Mouse (Mus musculus) forebrain, embryonic 14.5 days (tissue): ENCODE results near the gene Gpx4. TPM values are rescaled to one million over a fixed set of nuclear protein-coding genes. Genes with fewer than 3 reads are reported as not detected.
"Not testable (repeated sequence)": the region's sequence is repeated elsewhere in the genome, so short reads cannot be mapped to it uniquely, and the experiment has no call there.

Experiments
- ATAC-seq: fragments of 200-750 bp; cut with Nextera tagmentation; 2 replicates; pipeline ENCODE4 v1.8.0; 2017; ENCODE audit warnings: mild to moderate bottlenecking, moderate library complexity
- DNase-seq: peaks from one replicate; pipeline ENCODE4 v3.0.0-alpha.2; 2015; ENCODE audit warnings: low spot score
- H3K27ac ChIP-seq: fragments of 300-500 bp; sonication (generic); 2 replicates; pipeline ENCODE4 v1.5.1; 2014; ENCODE audit warnings: low read depth, mild to moderate bottlenecking, control low read depth, low read length, moderate library complexity
- H3K27me3 ChIP-seq: fragments of 300-500 bp; sonication (generic); replicated peaks from 2 replicates; pipeline ENCODE4 v1.6.1; 2014; ENCODE audit warnings: low read length, control low read depth, mixed read lengths; ENCODE audit not compliant: control insufficient read depth, insufficient read depth
- H3K36me3 ChIP-seq: fragments of 300-500 bp; sonication (generic); 2 replicates; pipeline ENCODE4 v1.6.1; 2014; ENCODE audit warnings: low read length, control low read depth; ENCODE audit not compliant: control insufficient read depth, insufficient read depth
- H3K4me1 ChIP-seq: fragments of 300-500 bp; sonication (generic); 2 replicates; pipeline ENCODE4 v1.6.1; 2014; ENCODE audit warnings: antibody characterized with exemption, low read length, control low read depth; ENCODE audit not compliant: control insufficient read depth, insufficient read depth
- H3K4me2 ChIP-seq: fragments of 300-500 bp; sonication (generic); 2 replicates; pipeline ENCODE4 v1.6.1; 2014; ENCODE audit warnings: mild to moderate bottlenecking, control low read depth, low read length
- H3K4me3 ChIP-seq: fragments of 300-500 bp; sonication (generic); 2 replicates; pipeline ENCODE4 v1.5.1; 2014; ENCODE audit warnings: low read depth, low read length, control low read depth
- H3K9ac ChIP-seq: fragments of 300-500 bp; sonication (generic); 2 replicates; pipeline ENCODE4 v1.6.1; 2014; ENCODE audit warnings: mild to moderate bottlenecking, low read length, control low read depth, moderate library complexity
- H3K9me3 ChIP-seq: fragments of 300-500 bp; sonication (generic); replicated peaks from 2 replicates; pipeline ENCODE4 v1.6.1; 2016; ENCODE audit warnings: low read length, control low read depth, mixed read lengths; ENCODE audit not compliant: control insufficient read depth
- WGBS: fragments of 180-500 bp; shearing (Covaris S2); extraction: QIAGEN DNeasy Blood & Tissue Kit; methylation state at CpG from one replicate; pipeline ENCODE4 v1.1.7; 2014; 5-methylcytosine and 5-hydroxymethylcytosine counted together
- polyA plus RNA-seq: library from polyadenylated mRNA; unstranded; fragments of >200 nt; fragmentation: Nextera tagmentation; extraction: Ambion mirVana; gene quantifications from 2 replicates; pipeline ENCODE4 v1.2.1, GENCODE M21; 2014

Gpx4 gene
- polyA plus RNA-seq, 1 experiment from 2014 or later, result 632 TPM

- Histone ChIP-seq H3K9ac (no peak overlapping the region), H3K9me3 (no peaks in the 10 kb centered on the region), H3K4me3 (no peak overlapping the region), H3K4me2 (no peak overlapping the region), H3K4me1 (peaks cover 16% of the 10 kb centered on the region), H3K36me3 (no peaks in the 10 kb centered on the region), H3K27ac (no peak overlapping the region), H3K27me3 (no peaks in the 10 kb centered on the region)
- 18% methylated on average over 6 of the region's 6 CpGs for WGBS
- DNase-seq (no peak), ATAC-seq (no peak)
Measured at GRCm38 (mm10) chr10:80050244-80050643, 3.3 kb downstream of the Gpx4 start.

GRCm38 (mm10) chr10:80050885-80051617 is 4.1 kb downstream of the Gpx4 start:
- Histone ChIP-seq H3K36me3 (peaks cover 6% of the 10 kb centered on the region; the same call in 1 of the 2 replicates), H3K9ac (no peak overlapping the region), H3K27me3 (no peaks in the 10 kb centered on the region), H3K9me3 (no peaks in the 10 kb centered on the region), H3K4me3 (no peak overlapping the region), H3K4me2 (no peak overlapping the region), H3K27ac (0 out of 2 replicates have a peak overlapping the region, but pooled peaks have one; percentile 27), H3K4me1 (peaks cover 18% of the 10 kb centered on the region)
- no peak for DNase-seq
- 16% methylated on average over 15 of the region's 15 CpGs for WGBS
- no peak for ATAC-seq

GRCm38 (mm10) chr10:80051618-80052373 is 4.8 kb downstream of the Gpx4 start:
- H3K4me1 ChIP-seq, result peaks cover 18% of the 10 kb centered on the region
- no peaks in the 10 kb centered on the region for H3K9me3 ChIP-seq
- no peak overlapping the region for H3K4me2 ChIP-seq
- no peak overlapping the region for H3K9ac ChIP-seq
- H3K27ac ChIP-seq, result 0 out of 2 replicates have a peak overlapping the region, but pooled peaks have one; percentile 27
- ATAC-seq (no peak), DNase-seq (no peak)
- H3K36me3 ChIP-seq, result peaks cover 13% of the 10 kb centered on the region
- H3K4me3 ChIP-seq, result no peak overlapping the region
- WGBS, result 28% methylated on average over 14 of the region's 14 CpGs
- H3K27me3 ChIP-seq, result no peaks in the 10 kb centered on the region

- Histone ChIP-seq H3K9ac (no peak overlapping the region), H3K27me3 (no peaks in the 10 kb centered on the region), H3K9me3 (no peaks in the 10 kb centered on the region), H3K27ac (no peak overlapping the region), H3K4me3 (no peak overlapping the region), H3K4me1 (peaks cover 18% of the 10 kb centered on the region), H3K4me2 (no peak overlapping the region), H3K36me3 (peaks cover 19% of the 10 kb centered on the region)
- WGBS, result 86% methylated on average over 5 of the region's 5 CpGs
- no peak for ATAC-seq
- no peak for DNase-seq
Measured at GRCm38 (mm10) chr10:80052374-80052764, 5.4 kb downstream of the Gpx4 start.

- DNase-seq (peak; percentile 100), ATAC-seq (peak; percentile 98)
- Histone ChIP-seq H3K27ac (peak overlapping the region; percentile 92), H3K9me3 (no peaks in the 10 kb centered on the region), H3K4me2 (peak overlapping the region; percentile 72), H3K9ac (peak overlapping the region; percentile 90), H3K27me3 (no peaks in the 10 kb centered on the region), H3K36me3 (peaks cover 29% of the 10 kb centered on the region), H3K4me3 (peak overlapping the region; percentile 72), H3K4me1 (peaks cover 14% of the 10 kb centered on the region)
- under 1% methylated on average over 47 of the region's 47 CpGs for WGBS
Measured at GRCm38 (mm10) chr10:80053259-80053780, 6.4 kb downstream of the Gpx4 start.

- H3K27me3 ChIP-seq, result no peaks in the 10 kb centered on the region
- peaks cover 9% of the 10 kb centered on the region for H3K4me1 ChIP-seq
- ATAC-seq (peak; percentile 38), DNase-seq (peak; percentile 66)
- H3K9me3 ChIP-seq, result no peaks in the 10 kb centered on the region
- 1% methylated on average over 77 of the region's 77 CpGs for WGBS
- peak overlapping the region; percentile 92 for H3K27ac ChIP-seq
- H3K4me3 ChIP-seq, result peak overlapping the region; percentile 72
- H3K36me3 ChIP-seq, result peaks cover 29% of the 10 kb centered on the region
- H3K4me2 ChIP-seq, result peak overlapping the region; percentile 72
- H3K9ac ChIP-seq, result peak overlapping the region; percentile 90
Measured at GRCm38 (mm10) chr10:80053831-80054815, 7.2 kb downstream of the Gpx4 start.

- not testable (repeated sequence) for H3K27ac ChIP-seq, DNase-seq, ATAC-seq, H3K27me3 ChIP-seq, H3K9me3 ChIP-seq, H3K4me1 ChIP-seq
- H3K36me3 ChIP-seq, result peaks cover 37% of the 10 kb centered on the region
- peak overlapping the region; percentile 90 for H3K9ac ChIP-seq
- WGBS, result 26% methylated on average over 3 of the region's 3 CpGs
- H3K4me3 ChIP-seq, result peak overlapping the region; percentile 72
- H3K4me2 ChIP-seq, result peak overlapping the region; percentile 72
Measured at GRCm38 (mm10) chr10:80054911-80055310, 7.9 kb downstream of the Gpx4 start.

- H3K27me3 ChIP-seq, result no peaks in the 10 kb centered on the region
- H3K4me1 ChIP-seq, result peaks cover 9% of the 10 kb centered on the region
- peaks cover 41% of the 10 kb centered on the region for H3K36me3 ChIP-seq
- H3K9me3 ChIP-seq, result no peaks in the 10 kb centered on the region
- no peak for ATAC-seq
- no peak overlapping the region for H3K4me3 ChIP-seq
- no peak overlapping the region for H3K27ac ChIP-seq
- H3K9ac ChIP-seq, result no peak overlapping the region; the same call in 1 of the 2 replicates
- WGBS, result 86% methylated on average over 5 of the region's 5 CpGs
- peak overlapping the region; percentile 72 for H3K4me2 ChIP-seq
- no peak for DNase-seq
Measured at GRCm38 (mm10) chr10:80055364-80055763, 8.4 kb downstream of the Gpx4 start.
